Mouse (Mus musculus) spleen, postnatal 10 days (tissue): Measurements from ENCODE around the gene Uchl1.

Experiments
- DNase-seq, 2 experiments: peaks; one replicate each; pipeline ENCODE4 v3.0.0; 2021 to 2022; ENCODE audit warnings: low spot score in 2 of 2

Gene Uchl1

DNA sequence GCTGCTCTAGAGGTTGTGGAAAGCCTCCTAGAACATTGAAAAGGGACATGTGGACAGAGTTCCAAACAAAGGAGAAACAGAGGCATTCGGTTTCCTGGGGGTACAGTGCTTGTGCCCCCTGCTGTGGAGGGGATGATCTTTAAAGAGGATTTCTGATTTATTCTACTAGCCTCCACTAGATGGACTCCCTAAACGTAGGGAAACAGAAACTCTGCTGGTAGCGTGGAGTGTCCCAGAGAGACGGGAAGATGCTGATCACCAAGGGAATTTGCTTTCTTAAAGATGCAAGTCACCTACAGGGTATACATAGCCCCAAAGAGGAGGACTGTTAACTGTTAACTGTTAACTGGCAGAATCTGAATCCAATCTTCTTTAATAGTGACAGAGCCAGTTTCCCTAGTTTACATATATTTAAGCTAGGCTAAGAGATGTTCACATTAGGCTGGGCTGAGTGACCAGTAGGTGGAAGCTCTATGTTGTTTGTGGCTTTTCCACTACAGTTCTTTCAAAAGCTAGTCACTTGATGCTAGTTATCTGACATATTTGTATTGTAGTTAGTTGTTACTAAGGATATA lies 34.6 kb downstream of the Uchl1 start:
- DNase-seq: no peak

- DNase-seq: no peak
Measured at GRCm38 (mm10) chr5:66712801-66713200, 36.9 kb downstream of the Uchl1 start.

DNA sequence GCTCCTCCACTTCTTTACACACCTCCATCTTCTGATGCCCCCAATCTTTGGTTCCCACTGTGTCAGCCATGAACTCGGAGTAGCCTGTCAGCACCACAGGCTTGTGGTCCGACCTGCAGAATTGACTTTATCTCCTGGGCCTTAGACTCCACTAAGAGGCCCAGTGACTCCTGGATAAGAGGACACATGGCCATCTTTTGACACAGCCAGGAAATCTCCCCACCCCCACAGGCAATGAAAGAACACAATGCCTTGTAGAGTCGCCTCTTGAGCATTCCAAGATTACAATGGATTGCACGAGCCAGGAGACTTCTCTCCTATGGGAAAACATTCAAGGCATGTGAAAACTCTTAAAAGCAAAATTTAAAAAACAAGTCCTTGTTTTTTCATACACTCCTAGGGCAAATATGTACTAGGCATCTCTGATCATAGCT lies 39.6 kb downstream of the Uchl1 start:
- no peak for DNase-seq

DNA sequence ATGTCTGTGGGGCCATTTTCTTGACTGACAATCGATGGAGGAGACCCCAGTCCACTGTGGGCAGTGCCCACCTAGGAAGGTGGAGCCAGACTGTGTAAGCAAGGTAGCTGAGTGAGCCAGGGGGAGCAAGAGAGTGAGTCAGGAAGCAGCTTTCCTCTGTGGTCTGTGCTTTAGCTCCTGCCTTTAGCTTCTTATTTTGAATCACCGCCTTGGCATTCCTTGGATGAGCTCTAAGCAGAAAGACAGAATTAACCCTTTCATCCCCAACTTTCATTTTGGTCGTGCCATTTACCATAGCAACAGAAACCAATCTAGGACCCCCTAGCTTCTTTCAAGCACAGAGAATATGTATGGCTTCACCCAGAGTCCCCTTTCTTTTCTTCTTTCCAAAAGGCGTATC lies 42.0 kb downstream of the Uchl1 start:
- DNase-seq: no peak

DNA sequence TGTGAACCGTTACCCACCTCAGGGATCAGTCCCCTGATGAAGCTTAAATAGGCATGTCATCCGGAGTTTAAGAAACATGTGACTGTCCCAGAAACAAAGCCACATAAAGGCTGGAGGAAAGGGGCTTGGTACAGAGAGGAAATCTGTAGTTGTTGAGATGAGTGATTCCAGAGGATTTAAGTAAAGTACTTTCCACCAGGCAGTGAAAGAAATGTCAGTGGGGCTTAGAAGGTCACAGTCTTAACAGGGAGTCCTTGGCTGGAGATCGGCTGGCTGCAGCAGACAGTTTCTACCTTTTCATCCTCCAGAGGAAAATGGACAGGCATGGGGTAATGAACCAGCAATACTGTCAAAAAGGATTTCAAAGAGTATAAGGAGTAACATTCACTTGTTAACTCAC lies 42.5 kb downstream of the Uchl1 start:
- no peak for DNase-seq

- no peak for DNase-seq
Measured at GRCm38 (mm10) chr5:66718880-66719279, 43.0 kb downstream of the Uchl1 start.

GRCm38 (mm10) chr5:66720921-66721320 lies 45.0 kb downstream of the Uchl1 start:
- no peak for DNase-seq

GRCm38 (mm10) chr5:66722586-66722985 lies 46.7 kb downstream of the Uchl1 start:
- DNase-seq: no peak

- no peak for DNase-seq
Measured at GRCm38 (mm10) chr5:66723037-66723436, 47.1 kb downstream of the Uchl1 start.

- DNase-seq: no peak
Measured at GRCm38 (mm10) chr5:66723626-66724025, 47.7 kb downstream of the Uchl1 start.

DNA sequence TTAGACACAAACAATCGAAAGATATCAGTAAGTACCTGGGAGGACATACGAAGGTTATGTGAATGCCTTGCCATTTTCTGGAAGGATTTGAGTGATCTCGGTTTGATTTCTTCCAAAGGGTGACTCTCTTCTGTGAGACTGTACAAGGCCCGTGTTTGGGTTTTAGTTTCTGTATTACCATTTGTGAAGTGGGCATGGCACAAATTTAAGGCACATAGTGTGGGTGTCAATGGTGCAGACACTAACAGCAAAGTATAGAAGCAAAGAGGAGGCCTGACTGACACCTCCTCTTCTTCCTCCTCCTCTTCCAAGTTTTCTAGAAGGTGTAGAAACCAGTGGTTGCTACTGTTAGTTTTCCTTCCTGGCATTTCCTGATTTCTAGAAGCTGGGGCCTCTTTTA lies 53.4 kb downstream of the Uchl1 start:
- DNase-seq: no peak

GRCm38 (mm10) chr5:66730621-66731301 lies 54.9 kb downstream of the Uchl1 start:
- no peak for DNase-seq

GRCm38 (mm10) chr5:66731302-66731697 lies 55.4 kb downstream of the Uchl1 start:
- DNase-seq: no peak

DNA sequence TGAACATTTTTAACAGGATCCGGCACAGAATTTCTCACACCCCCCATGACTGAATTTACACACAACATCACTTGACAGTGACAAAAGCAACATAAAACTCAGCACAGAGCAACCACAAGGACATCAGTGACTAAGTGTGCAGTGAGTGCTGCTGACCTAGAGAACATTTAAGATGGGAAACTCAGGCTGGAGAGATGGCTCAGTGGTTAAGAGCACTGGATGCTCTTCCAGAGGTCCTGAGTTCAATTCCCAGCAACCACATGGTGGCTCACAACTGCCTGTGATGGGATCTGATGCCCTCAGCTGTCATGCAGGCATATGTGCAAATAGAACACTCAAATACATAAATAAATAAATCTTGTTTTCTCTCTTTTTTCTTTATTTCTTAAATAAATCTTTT lies 57.7 kb downstream of the Uchl1 start:
- no peak for DNase-seq
